Mouse (Mus musculus) layer of hippocampus, adult 11-12 months (tissue): ENCODE measurements around the gene Ano6.
"Not testable (repeated sequence)": the region's sequence is repeated elsewhere in the genome, so short reads cannot be mapped to it uniquely, and the experiment has no call there.

Experiments
- DNase-seq: peaks from one replicate; pipeline ENCODE4 v3.0.0; 2022; ENCODE audit warnings: low spot score

Gene Ano6

DNA sequence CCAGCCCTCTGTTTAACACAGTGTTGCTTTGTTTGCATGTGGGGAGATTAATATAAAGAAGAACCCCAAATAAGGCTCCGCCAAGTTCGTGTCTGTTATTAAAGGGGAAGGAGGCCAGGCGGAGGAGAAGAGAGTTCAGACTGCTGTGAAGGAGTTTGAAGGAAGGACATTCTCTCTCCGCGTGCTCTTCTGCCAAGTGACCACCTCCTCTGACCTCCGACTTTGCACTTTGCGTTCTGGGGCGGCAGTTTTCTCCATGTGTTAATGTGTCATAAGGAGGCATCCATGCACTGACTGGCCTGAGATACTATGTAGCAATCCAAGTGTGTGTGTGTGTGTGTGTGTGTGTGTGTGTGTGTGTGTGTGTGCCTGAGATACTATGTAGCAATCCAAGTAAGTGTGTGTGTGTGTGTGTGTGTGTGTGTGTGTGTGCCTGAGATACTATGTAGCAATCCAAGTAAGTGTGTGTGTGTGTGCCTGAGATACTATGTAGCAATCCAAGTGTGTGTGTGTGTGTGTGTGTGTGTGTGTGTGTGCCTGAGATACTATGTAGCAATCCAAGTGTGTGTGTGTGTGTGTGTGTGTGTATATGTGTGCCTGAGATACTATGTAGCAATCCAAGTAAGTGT, 37.5 kb downstream of the Ano6 start:
- not testable (repeated sequence) for DNase-seq

- DNase-seq: no peak
Observed at GRCm38 (mm10) chr15:95828647-95829254, 38.1 kb downstream of the Ano6 start.

GRCm38 (mm10) chr15:95829553-95830205, 39.0 kb downstream of the Ano6 start:
- no peak for DNase-seq

GRCm38 (mm10) chr15:95830206-95830560, 39.5 kb downstream of the Ano6 start:
- DNase-seq: no peak

DNA sequence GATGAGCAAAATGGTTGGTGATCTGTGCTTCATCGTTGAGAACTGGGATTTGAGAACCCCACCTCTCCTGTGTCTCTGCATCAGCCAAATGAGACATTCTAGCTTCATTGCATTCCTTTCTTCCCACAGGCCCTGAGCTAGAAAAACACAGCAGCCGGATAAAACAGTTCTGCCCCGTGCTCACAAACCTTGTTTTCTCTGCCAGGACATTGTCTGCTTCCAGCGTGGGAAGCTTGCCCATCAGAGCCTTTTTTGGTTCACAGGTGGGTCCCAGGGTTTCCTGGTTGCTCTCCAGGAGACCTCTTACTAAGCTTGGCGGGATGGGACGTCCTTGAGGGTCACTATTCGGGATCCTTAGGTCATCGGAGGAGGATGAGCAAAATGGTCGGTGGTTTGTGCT, 42.6 kb downstream of the Ano6 start:
- DNase-seq: no peak

DNA sequence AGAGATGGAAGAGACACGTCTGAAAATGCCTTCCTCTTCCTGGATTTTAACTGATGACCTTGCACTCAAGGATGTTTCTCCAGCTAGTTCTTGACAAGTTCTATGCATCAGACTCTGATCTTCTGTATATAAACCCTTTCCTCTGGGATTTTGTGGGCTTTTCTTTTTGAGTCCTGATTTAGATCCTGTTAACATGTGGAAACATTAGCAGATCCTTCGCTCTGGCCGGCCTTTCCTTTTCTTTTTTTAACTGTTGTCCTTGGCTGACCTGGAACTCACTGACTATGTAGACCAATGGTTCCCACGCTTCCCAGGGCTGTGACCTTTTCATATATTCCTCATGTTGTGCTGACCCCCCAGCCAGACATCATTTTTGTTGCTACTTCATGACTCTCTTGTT, 45.4 kb downstream of the Ano6 start:
- DNase-seq: no peak

GRCm38 (mm10) chr15:95836646-95837434, 46.2 kb downstream of the Ano6 start:
- no peak for DNase-seq

GRCm38 (mm10) chr15:95837570-95837969, 46.9 kb downstream of the Ano6 start:
- DNase-seq: no peak

DNA sequence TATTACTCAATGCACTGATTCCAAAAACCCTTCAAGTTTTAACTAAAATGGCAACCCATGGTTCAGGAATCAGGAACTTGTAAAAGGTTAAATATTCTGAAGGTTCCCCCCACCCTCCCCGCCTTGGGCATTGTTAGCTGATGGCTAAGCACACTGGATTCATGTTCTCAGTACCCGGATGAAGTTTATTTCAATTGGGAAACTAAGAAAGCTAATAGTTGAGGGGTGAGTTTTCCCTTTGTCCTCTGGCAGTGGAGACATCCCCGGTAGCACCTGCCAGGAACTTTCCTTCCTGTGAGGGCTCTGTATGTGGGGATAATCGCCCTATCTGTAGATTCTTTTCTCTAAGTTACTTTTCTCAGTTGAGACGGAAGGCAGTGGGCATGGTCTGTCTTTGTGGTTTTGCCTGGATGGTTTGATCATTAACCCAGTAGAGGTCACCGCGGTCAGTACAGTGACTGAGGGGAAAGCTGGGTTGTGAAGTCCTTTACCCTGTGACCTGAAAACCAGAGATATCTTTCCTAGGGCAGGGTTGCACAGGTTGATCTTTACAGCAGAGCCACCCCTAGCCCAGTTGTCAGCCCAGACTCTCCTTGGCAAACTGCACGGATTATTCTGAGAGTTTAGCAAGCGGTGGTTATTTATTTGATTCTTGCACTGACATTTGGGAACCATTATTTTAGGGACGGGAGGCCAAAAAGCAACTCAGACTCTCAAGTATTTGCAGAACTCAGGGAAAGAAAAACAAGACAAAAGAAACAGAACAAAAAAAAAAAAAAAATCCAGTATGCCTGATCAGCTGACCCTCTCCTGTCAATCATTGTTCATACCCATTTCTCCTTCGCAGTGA, 47.8 kb downstream of the Ano6 start:
- no peak for DNase-seq

DNA sequence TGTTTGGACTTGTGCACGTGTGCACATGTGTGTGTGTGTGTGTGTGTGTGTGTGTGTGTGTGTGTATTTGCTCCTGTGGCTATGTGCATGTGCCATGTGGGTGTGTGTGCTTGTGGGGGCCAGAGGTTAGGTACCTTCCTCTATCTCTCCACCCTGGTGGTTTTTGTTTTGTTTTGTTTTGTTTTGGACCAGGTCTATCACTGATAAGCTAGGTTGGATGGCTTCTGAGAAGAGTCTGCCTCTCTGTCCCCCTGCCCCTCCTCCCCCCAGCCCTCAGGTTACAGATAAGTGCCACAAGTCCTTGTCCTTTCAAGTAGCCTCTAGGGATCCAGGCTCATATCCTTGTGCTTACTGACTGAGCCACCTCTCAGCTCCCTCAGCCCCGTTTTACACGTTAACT, 49.1 kb downstream of the Ano6 start:
- no peak for DNase-seq

DNA sequence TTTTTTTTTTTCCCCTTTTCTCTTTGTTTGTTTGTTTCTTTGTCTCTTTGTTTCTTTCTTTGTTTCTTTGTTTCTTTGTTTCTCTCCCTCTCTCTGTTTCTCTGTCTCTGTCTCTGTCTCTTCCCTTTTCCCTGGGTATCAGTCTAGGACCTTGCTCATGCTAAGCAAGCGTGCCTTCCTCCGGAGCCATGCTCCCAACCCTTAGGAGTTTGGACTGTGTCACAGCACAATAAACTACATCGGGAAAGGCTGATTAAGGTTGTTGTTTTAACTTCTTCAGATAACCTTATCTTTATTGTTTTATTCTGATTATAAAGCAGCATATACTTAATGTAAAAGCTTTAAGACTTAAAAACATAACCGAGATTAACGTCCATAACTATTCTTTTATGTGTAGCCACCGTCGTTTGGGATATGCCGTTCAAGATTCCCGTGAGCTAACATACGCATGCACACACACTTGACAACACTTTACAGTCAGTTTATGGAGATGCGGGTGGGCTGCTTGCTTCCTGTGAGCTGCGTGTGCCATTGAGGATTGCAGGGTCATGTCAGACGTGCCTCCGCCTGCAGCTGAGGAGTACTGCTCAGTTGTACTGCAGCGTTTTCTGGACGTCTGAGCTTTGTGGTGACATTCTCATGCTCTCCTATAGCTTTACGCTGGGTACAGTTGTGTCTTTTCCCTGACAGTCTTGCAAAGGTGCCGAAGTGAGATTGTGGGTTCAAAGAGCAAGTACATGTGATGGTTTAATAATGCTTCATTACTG, 52.7 kb downstream of the Ano6 start:
- no peak for DNase-seq

- DNase-seq: no peak
Observed at GRCm38 (mm10) chr15:95844412-95844811, 53.8 kb downstream of the Ano6 start.

- DNase-seq: no peak
Observed at GRCm38 (mm10) chr15:95846102-95846501, 55.5 kb downstream of the Ano6 start.

DNA sequence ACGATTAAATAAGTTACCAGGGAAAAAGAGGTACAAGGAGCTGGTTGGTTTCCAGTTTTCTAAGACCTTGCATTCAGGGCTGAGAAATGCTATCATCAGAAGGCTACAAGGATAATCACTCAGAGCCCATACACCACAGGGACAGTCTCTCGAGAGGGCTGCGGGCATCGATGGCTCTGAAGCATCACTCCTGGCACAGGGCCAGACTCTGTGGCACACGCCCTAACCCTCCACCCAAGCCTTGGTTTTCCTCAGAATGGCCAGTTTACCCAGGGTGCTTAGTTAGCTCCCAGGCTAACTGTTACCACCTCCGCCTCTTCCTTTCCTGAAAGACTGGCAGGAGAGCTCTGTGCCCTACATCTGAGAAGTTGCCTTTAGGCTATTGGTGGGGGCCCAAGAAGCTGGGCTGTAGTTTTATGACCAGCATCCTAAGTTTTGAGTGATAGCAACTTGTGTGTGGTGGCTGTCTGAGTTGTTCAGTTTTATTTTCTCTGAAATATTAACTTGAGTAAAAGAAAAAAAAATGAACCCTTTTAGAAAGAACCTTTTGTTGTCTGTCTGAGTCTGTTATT, 57.9 kb downstream of the Ano6 start:
- no peak for DNase-seq

GRCm38 (mm10) chr15:95849513-95850411, 59.1 kb downstream of the Ano6 start:
- DNase-seq: no peak

DNA sequence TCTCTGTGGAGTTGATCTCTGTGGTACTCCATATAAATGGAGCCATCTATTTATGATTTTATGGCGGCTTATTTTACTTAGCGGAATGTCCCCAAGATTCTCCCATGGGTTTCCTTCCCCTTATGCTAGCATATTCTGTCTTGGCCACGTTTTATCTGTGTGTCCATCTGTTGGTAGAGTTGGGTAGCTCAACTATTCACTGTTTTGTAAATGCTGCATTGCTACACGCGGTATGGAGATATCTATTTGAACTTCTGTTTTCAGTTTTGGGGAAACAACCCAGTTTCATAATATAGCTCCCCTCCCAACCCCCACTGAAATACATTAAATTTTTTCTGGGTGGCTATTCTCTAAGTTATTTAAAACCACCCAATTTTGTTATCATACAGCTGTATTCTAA, 59.9 kb downstream of the Ano6 start:
- DNase-seq: no peak

DNA sequence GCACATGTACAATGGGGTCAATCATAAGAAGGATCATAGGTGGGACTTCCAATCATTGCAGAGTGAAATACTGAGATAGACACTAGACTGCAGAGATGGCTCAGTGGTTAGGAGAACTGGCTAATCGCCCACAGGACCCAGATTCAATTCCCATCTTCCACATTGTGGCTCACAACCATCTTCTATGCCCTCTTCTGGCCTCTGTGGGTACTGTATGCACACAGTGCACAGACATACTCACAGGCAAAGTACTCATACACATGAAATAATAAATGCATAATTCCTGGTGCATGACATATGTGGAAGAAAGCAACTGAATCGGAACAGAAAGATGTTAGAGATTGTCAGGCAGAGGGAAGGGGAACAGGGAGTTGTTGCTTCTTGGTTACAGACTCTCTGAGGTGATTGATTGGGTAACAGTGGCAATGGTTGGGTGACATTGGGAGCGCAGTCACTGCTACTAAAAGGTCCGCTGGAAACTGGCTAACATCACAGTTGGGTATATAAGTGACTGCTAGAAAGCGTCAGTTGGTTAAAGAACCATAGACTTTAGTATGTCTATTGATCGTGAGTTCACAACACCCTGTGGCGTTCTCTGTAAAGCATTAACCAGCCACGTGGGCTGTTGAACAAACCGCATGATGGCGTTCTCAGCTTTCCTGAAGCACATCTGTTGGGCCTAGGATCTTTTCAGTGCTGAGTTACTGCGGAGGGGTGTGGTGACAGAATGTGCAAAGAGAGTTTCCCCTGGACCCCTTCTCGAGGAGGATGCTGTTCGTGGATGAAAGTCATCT, 64.6 kb downstream of the Ano6 start:
- no peak for DNase-seq

GRCm38 (mm10) chr15:95855953-95856352, 65.3 kb downstream of the Ano6 start:
- no peak for DNase-seq
